Mouse (Mus musculus) kidney, adult 2 months (tissue): ENCODE results near the gene Myo9b.

Experiments used
- CTCF ChIP-seq: fragments of 200-500 bp; conservative IDR thresholded peaks from 2 replicates; pipeline ENCODE4 v1.5.1; 2011; ENCODE audit warnings: low read depth, mild to moderate bottlenecking, control low read depth, low read length, moderate library complexity, mixed read lengths; ENCODE audit not compliant: insufficient read depth, insufficient read length
- POLR2A ChIP-seq: fragments of 200-500 bp; IDR thresholded peaks from one replicate; pipeline ENCODE4 v1.6.1; 2011; ENCODE audit warnings: low read depth, low read length, control low read depth

DNA sequence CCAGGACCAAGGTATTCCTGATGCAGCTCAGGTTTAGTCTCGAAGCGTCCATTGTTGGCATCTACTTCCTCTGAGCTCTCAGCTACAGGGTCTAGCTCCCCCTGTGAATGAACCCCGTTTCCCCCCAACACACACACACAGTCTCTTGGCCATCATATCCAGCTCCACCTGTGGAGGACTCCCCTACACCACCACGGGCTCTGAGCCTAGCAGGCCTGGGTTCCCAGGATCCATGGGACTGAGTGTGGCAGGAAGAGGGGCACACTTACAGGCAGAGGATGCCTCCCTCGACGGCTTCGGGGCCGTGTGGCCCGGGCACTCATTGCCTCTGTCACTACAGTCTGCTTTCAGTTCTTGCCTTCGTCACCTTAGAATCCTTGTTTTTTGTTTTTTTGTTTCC lies 122.6 kb downstream of the Myo9b start:
- TF ChIP-seq POLR2A (no peak), CTCF (no peak)
